Mouse (Mus musculus): ENCODE data around the gene Ssc5d. TPM values are rescaled to one million over a fixed set of nuclear protein-coding genes. Genes with fewer than 3 reads are reported as not detected.

The Ssc5d gene
- polyA plus RNA-seq, 1 experiment from 2014 or later: 0.97 TPM

DNA sequence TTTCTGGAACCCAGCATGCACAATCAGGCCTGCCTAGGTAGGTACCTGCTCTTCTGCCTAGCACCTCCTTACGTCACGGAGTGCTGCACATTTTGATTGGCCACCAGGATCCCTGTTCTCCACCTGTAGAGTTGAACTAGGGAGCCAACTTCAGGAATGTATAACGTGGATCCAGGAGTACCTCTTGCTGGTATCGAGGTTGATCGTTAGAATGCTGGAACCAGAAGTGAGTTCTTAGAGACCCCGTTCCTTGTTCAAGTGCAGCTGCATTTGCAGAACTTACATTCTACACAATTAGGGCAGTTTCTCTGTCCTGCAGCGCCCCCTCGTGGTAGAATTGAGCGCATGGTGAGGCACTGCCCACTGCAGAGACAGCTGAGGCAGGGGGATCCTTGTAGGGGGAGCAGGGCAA is 14.5 kb downstream of the Ssc5d start:
- H3K27ac ChIP-seq (replicated peaks; ENCODE audit: low read depth, low read length): no peak overlapping the region
- H3K9me3 ChIP-seq (replicated peaks; ENCODE audit: control insufficient read depth, low read length): no peaks in the 10 kb centered on the region
- H3K36me3 ChIP-seq (replicated peaks; ENCODE audit: control insufficient read depth, insufficient read depth, low read depth, low read length): no peaks in the 10 kb centered on the region
- no peak overlapping the region for H3K4me2 ChIP-seq (ENCODE audit: low read depth, low read length)
- no peaks in the 10 kb centered on the region for H3K27me3 ChIP-seq (ENCODE audit: control insufficient read depth, insufficient read depth, low read length)
- no peak overlapping the region for H3K4me3 ChIP-seq (ENCODE audit: low read depth, low read length)
- H3K4me1 ChIP-seq (ENCODE audit: control insufficient read depth, insufficient read depth, low read length): no peaks in the 10 kb centered on the region
- no peak overlapping the region for H3K9ac ChIP-seq (replicated peaks; ENCODE audit: low read length)
- WGBS: 20% methylated on average over 9 of the region's 9 CpGs
- DNase-seq (ENCODE audit: low spot score): peak; percentile 85
- no peak for ATAC-seq (replicated peaks; ENCODE audit: insufficient number of reproducible peaks, low FRiP score, low TSS enrichment, low read depth)

DNA sequence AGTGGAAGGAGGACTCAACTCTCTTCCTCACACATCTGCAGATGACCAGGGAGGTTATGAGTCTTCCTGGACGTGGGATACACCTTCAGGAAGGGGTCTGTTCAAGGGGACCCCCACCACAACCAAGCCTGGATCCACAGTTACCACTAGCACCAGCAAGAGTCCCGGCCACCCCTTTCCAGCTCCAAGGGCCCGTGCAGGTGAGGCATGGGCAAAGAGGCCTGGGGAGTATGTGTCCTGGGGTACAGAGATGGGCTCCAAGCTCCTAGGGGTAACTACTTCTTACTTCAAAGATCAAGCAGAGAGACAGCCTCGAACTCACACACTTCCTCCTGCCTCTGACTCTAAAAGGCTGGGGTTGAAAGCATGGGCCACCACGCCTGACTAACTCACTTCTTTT is 17.1 kb downstream of the Ssc5d start:
- Histone ChIP-seq H3K9ac (replicated peaks; ENCODE audit: low read length) (no peak overlapping the region), H3K27ac (replicated peaks; ENCODE audit: low read depth, low read length) (no peak overlapping the region), H3K36me3 (replicated peaks; ENCODE audit: control insufficient read depth, insufficient read depth, low read depth, low read length) (no peaks in the 10 kb centered on the region), H3K9me3 (replicated peaks; ENCODE audit: control insufficient read depth, low read length) (no peaks in the 10 kb centered on the region), H3K4me2 (ENCODE audit: low read depth, low read length) (no peak overlapping the region), H3K27me3 (ENCODE audit: control insufficient read depth, insufficient read depth, low read length) (no peaks in the 10 kb centered on the region), H3K4me3 (ENCODE audit: low read depth, low read length) (no peak overlapping the region), H3K4me1 (ENCODE audit: control insufficient read depth, insufficient read depth, low read length) (no peaks in the 10 kb centered on the region)
- no peak for DNase-seq (ENCODE audit: low spot score)
- WGBS: 42% methylated on average over 5 of the region's 5 CpGs
- no peak for ATAC-seq (replicated peaks; ENCODE audit: insufficient number of reproducible peaks, low FRiP score, low TSS enrichment, low read depth)

DNA sequence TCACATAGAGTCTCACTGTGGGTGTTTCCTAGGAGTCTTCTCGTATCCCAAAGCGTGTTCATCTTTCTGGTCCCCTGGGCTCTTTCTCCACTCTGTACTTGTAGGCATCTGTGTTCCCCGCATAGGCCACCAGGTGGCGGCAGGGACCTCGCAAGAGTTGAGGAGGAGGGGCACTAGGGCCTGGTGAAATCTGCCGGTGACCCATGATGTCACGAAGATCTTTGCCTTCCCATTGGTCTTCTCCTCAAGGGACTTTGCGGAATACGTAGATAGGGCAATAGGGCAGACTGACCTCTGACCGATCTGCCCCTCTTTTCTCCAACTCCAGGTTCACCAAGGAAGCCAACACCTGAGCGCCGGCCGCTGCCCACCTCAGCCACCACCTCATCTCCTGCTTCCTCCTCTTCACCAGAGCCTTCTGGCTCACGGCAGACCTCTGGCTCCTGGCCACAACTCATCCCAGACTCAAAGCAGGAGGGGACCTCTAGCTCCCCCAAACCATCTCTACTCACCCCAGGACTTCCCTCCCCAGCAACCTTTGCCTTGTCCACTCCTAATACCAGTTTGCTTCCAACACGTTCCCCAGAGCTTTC is 17.7 kb downstream of the Ssc5d start:
- H3K27ac ChIP-seq (replicated peaks; ENCODE audit: low read depth, low read length): no peak overlapping the region
- H3K27me3 ChIP-seq (ENCODE audit: control insufficient read depth, insufficient read depth, low read length): no peaks in the 10 kb centered on the region
- H3K9ac ChIP-seq (replicated peaks; ENCODE audit: low read length): no peak overlapping the region
- H3K36me3 ChIP-seq (replicated peaks; ENCODE audit: control insufficient read depth, insufficient read depth, low read depth, low read length): no peaks in the 10 kb centered on the region
- H3K4me2 ChIP-seq (ENCODE audit: low read depth, low read length): peak overlapping the region; percentile 26; the same call in 1 of the 2 replicates
- DNase-seq (ENCODE audit: low spot score) (peak; percentile 92), ATAC-seq (replicated peaks; ENCODE audit: insufficient number of reproducible peaks, low FRiP score, low TSS enrichment, low read depth) (peak; percentile 37)
- no peaks in the 10 kb centered on the region for H3K9me3 ChIP-seq (replicated peaks; ENCODE audit: control insufficient read depth, low read length)
- no peaks in the 10 kb centered on the region for H3K4me1 ChIP-seq (ENCODE audit: control insufficient read depth, insufficient read depth, low read length)
- H3K4me3 ChIP-seq (ENCODE audit: low read depth, low read length): no peak overlapping the region
- WGBS: 21% methylated on average over 15 of the region's 15 CpGs

DNA sequence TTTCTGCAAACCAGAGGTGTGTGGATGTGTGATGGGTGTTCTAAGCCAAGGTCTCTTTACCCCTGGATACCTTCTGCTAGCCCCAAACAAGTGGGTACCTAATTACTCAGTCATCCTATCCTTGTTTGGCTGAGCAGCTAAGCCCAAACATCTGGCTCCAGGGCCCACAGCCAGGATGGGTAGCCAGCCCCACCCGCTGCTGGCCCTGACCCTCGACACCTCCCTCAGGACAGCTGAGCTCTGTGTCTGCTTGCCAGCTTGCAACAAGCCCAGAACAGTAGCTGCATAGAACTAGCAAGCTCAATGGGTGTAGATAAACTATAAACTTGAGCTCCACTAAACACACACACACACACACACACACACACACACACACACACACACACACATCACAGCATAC is 22.3 kb downstream of the Ssc5d start:
- H3K4me3 ChIP-seq (ENCODE audit: low read depth, low read length): no peak overlapping the region
- H3K27ac ChIP-seq (replicated peaks; ENCODE audit: low read depth, low read length): no peak overlapping the region
- H3K27me3 ChIP-seq (ENCODE audit: control insufficient read depth, insufficient read depth, low read length): no peaks in the 10 kb centered on the region
- H3K9ac ChIP-seq (replicated peaks; ENCODE audit: low read length): no peak overlapping the region
- no peaks in the 10 kb centered on the region for H3K36me3 ChIP-seq (replicated peaks; ENCODE audit: control insufficient read depth, insufficient read depth, low read depth, low read length)
- no peaks in the 10 kb centered on the region for H3K4me1 ChIP-seq (ENCODE audit: control insufficient read depth, insufficient read depth, low read length)
- no peak for DNase-seq (ENCODE audit: low spot score)
- 43% methylated on average over 2 of the region's 2 CpGs for WGBS
- ATAC-seq (replicated peaks; ENCODE audit: insufficient number of reproducible peaks, low FRiP score, low TSS enrichment, low read depth): no peak
- H3K9me3 ChIP-seq (replicated peaks; ENCODE audit: control insufficient read depth, low read length): no peaks in the 10 kb centered on the region
- H3K4me2 ChIP-seq (ENCODE audit: low read depth, low read length): no peak overlapping the region

DNA sequence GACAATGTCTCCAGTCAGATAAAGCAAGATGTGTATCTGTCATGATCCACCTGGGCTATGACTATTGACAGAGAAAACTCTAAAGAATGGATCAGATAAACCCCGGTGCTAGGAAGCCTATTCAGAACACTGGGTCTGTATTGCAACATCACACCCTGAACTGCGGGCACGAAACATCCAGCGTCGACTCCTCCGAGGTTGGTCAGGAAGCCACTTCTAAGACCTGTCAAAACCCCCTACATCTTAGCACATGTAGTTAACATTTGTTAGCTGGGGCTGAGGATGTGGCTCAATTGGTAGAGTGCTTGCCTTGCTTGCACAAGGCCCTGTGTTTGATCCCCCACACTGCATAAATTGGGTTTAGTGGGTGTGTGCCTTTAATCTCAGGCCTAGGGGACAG is 22.8 kb downstream of the Ssc5d start:
- 72% methylated on average over 6 of the region's 6 CpGs for WGBS
- ATAC-seq (replicated peaks; ENCODE audit: insufficient number of reproducible peaks, low FRiP score, low TSS enrichment, low read depth): no peak
- no peak overlapping the region for H3K4me2 ChIP-seq (ENCODE audit: low read depth, low read length)

DNA sequence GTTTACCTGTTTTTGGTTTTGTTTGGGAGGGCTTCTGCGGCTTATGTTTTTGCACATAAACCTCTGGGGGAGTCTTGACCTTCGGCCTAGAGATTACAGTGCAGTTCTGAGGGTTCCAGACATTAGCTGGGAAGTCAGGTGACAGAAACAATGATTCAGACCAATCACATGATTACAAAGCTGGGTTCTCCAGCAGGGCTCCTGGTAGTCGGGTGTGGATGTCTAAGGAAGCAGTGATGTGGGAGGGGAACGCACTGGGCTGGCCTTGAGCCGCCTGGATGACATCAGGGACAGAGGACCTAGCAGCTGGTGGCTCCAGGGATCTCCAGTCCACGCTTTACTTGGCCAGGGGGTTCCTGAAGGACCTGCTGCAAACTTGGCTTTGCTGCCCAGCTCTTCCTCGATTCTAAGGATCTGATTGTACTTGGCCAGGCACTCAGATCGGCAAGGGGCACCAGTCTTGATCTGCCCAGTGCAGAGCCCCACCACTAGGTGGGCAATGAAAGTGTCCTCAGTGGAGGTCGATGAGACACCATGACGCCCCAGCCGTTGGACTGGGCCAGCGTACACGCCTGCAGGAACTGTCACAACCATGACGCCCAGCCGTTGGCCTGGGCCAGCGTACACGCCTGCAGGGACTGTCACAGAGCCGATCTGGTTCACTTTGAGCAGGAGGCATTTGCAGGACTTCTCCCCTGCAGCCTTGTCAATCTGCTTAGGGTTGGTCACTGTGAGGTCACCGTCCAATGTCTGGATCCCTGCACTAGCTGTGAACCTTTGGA is 25.2 kb downstream of the Ssc5d start:
- ATAC-seq (replicated peaks; ENCODE audit: insufficient number of reproducible peaks, low FRiP score, low TSS enrichment, low read depth) (no peak), DNase-seq (ENCODE audit: low spot score) (no peak)
- Histone ChIP-seq H3K4me1 (ENCODE audit: control insufficient read depth, insufficient read depth, low read length) (no peaks in the 10 kb centered on the region), H3K27me3 (ENCODE audit: control insufficient read depth, insufficient read depth, low read length) (no peaks in the 10 kb centered on the region), H3K9ac (replicated peaks; ENCODE audit: low read length) (no peak overlapping the region), H3K27ac (replicated peaks; ENCODE audit: low read depth, low read length) (no peak overlapping the region), H3K36me3 (replicated peaks; ENCODE audit: control insufficient read depth, insufficient read depth, low read depth, low read length) (no peaks in the 10 kb centered on the region), H3K9me3 (replicated peaks; ENCODE audit: control insufficient read depth, low read length) (no peaks in the 10 kb centered on the region), H3K4me3 (ENCODE audit: low read depth, low read length) (no peak overlapping the region), H3K4me2 (ENCODE audit: low read depth, low read length) (no peak overlapping the region)
- WGBS: 84% methylated on average over 19 of the region's 19 CpGs

More for the DNA sequence above, 22.8 kb downstream of the Ssc5d start:
- no peaks in the 10 kb centered on the region for H3K27me3 ChIP-seq (ENCODE audit: control insufficient read depth, insufficient read depth, low read length)
- no peaks in the 10 kb centered on the region for H3K36me3 ChIP-seq (replicated peaks; ENCODE audit: control insufficient read depth, insufficient read depth, low read depth, low read length)
- no peak overlapping the region for H3K4me3 ChIP-seq (ENCODE audit: low read depth, low read length)
- H3K4me1 ChIP-seq (ENCODE audit: control insufficient read depth, insufficient read depth, low read length): no peaks in the 10 kb centered on the region
- H3K27ac ChIP-seq (replicated peaks; ENCODE audit: low read depth, low read length): no peak overlapping the region
- H3K9me3 ChIP-seq (replicated peaks; ENCODE audit: control insufficient read depth, low read length): no peaks in the 10 kb centered on the region
- DNase-seq (ENCODE audit: low spot score): no peak
- H3K9ac ChIP-seq (replicated peaks; ENCODE audit: low read length): no peak overlapping the region

DNA sequence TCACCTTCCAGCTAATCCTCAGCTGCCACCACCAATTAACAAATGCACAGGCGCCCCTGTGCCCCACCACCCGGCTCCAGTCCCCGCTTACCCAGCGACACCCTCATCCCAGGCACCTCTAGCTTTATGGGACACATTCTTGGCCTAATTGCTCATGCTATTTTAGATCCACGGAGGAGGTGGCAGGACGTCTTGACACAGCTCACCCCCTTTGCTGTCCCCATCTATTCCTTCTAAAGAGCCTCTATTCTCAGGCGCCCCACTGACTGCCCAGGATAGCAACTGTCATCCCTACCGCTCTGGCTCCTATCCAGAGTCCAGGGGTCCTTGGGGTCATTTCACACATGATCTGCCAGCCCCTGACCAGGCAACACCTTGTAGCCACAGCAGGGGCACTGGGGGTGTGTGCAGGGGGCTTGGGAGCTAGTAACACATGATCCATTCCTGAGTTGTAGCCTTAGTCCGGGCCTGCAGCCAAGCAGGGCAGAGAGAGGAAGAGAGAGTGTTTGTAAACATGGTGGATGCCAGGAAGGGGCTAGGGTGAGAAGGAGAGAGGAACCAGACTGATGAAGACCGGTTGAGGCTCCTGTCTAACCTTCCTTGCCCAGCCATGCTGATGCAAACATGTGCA is 28.3 kb downstream of the Ssc5d start:
- WGBS: 34% methylated on average over 10 of the region's 10 CpGs

DNA sequence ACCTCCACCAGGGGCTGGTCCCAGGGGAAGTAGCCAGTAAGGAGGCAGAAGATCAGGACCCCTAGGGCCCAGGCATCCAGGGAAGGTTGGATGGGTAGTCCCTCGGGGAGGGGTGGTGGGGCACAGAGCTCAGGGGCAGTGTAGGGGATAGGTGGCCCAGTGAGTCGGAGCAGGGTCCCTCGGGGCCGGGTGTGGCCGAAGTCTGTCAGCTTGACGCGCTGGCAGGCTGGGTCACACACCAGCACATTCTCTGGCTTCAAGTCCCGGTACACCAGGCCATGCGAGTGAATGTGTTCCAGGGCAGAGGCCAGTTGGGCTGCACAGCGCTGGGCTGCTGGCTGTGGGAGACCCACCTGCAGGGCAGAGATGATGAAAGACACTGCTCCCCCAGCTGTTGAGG is 31.8 kb downstream of the Ssc5d start:
- no peak overlapping the region for H3K9ac ChIP-seq (replicated peaks; ENCODE audit: low read length)
- 85% methylated on average over 10 of the region's 10 CpGs for WGBS

More for the DNA sequence above, 28.3 kb downstream of the Ssc5d start:
- Histone ChIP-seq H3K27ac (replicated peaks; ENCODE audit: low read depth, low read length) (no peak overlapping the region), H3K9ac (replicated peaks; ENCODE audit: low read length) (no peak overlapping the region), H3K27me3 (ENCODE audit: control insufficient read depth, insufficient read depth, low read length) (no peaks in the 10 kb centered on the region), H3K36me3 (replicated peaks; ENCODE audit: control insufficient read depth, insufficient read depth, low read depth, low read length) (no peaks in the 10 kb centered on the region), H3K4me2 (ENCODE audit: low read depth, low read length) (no peak overlapping the region), H3K9me3 (replicated peaks; ENCODE audit: control insufficient read depth, low read length) (no peaks in the 10 kb centered on the region), H3K4me3 (ENCODE audit: low read depth, low read length) (no peak overlapping the region), H3K4me1 (ENCODE audit: control insufficient read depth, insufficient read depth, low read length) (no peaks in the 10 kb centered on the region)
- no peak for ATAC-seq (replicated peaks; ENCODE audit: insufficient number of reproducible peaks, low FRiP score, low TSS enrichment, low read depth)
- DNase-seq (ENCODE audit: low spot score): no peak

More for the DNA sequence above, 31.8 kb downstream of the Ssc5d start:
- Histone ChIP-seq H3K9me3 (replicated peaks; ENCODE audit: control insufficient read depth, low read length) (no peaks in the 10 kb centered on the region), H3K4me2 (ENCODE audit: low read depth, low read length) (no peak overlapping the region), H3K27ac (replicated peaks; ENCODE audit: low read depth, low read length) (no peak overlapping the region), H3K27me3 (ENCODE audit: control insufficient read depth, insufficient read depth, low read length) (no peaks in the 10 kb centered on the region), H3K4me3 (ENCODE audit: low read depth, low read length) (no peak overlapping the region), H3K4me1 (ENCODE audit: control insufficient read depth, insufficient read depth, low read length) (no peaks in the 10 kb centered on the region), H3K36me3 (replicated peaks; ENCODE audit: control insufficient read depth, insufficient read depth, low read depth, low read length) (no peaks in the 10 kb centered on the region)
- ATAC-seq (replicated peaks; ENCODE audit: insufficient number of reproducible peaks, low FRiP score, low TSS enrichment, low read depth) (0 out of 2 replicates have a peak, but pooled peaks have one; percentile 35), DNase-seq (ENCODE audit: low spot score) (no peak)
